Mouse (Mus musculus) left cerebral cortex, postnatal 4 days (tissue): ENCODE measurements around the gene Ccdc106. TPM values are rescaled to one million over a fixed set of nuclear protein-coding genes. Genes with fewer than 3 reads are reported as not detected.

Experiments
- total RNA-seq, 2 experiments: library from RNA; stranded (reverse); gene quantifications; 2 replicates each; pipeline ENCODE4 v1.2.3; 2021

The Ccdc106 gene
- total RNA-seq, 2 experiments from 2014 or later = 50.4 to 61.6 TPM

Other genes starting within 250 kb of the Ccdc106 start
- not detected for gene Fam71e2, start 249.3 kb upstream of the Ccdc106 start, total RNA-seq
- gene Il11, start 237.7 kb upstream of the Ccdc106 start, total RNA-seq = 1 to 10 TPM in 1 of 2 experiments, under 1 TPM in 1; 0.82 to 1.2 TPM
- gene Tmem190, start 237.6 kb upstream of the Ccdc106 start, total RNA-seq = not detected
- gene Tmem238, start 230.9 kb upstream of the Ccdc106 start, total RNA-seq = 1 to 10 TPM; 5.5 to 6.0 TPM
- 100 to 1,000 TPM; 603 to 645 TPM for gene Rpl28, start 227.7 kb upstream of the Ccdc106 start, total RNA-seq
- gene Ube2s, start 208.0 kb upstream of the Ccdc106 start, total RNA-seq = 100 to 1,000 TPM; 176 to 203 TPM
- gene Shisa7, start 175.9 kb upstream of the Ccdc106 start, total RNA-seq = 100 to 1,000 TPM; 112 to 126 TPM
- 1 to 10 TPM; 1.2 to 1.9 TPM for gene Isoc2b, start 150.3 kb upstream of the Ccdc106 start, total RNA-seq
- gene Isoc2a, start 143.4 kb upstream of the Ccdc106 start, total RNA-seq = 1 to 10 TPM; 6.2 to 6.5 TPM
- under 1 TPM; 0.50 to 0.74 TPM for gene Gm36210, start 114.0 kb upstream of the Ccdc106 start, total RNA-seq
- 10 to 100 TPM; 21.1 to 21.4 TPM for gene Zfp628, start 105.3 kb upstream of the Ccdc106 start, total RNA-seq
- 10 to 100 TPM; 50.8 to 51.5 TPM for gene Nat14, start 98.5 kb upstream of the Ccdc106 start, total RNA-seq
- gene Ssc5d, start 94.8 kb upstream of the Ccdc106 start, total RNA-seq = 1 to 10 TPM; 3.1 to 3.6 TPM
- gene Sbk2, start 56.1 kb upstream of the Ccdc106 start, total RNA-seq = not detected
- gene Sbk3, start 49.4 kb upstream of the Ccdc106 start, total RNA-seq = 1 to 10 TPM; 1.4 to 1.5 TPM
- 10 to 100 TPM; 58.7 to 61.7 TPM for gene Zfp579, start 24.4 kb upstream of the Ccdc106 start, total RNA-seq
- gene Zfp524, start 6.1 kb upstream of the Ccdc106 start, total RNA-seq = 1 to 10 TPM; 3.9 to 5.0 TPM
- gene Fiz1, start 5.9 kb upstream of the Ccdc106 start, total RNA-seq = 10 to 100 TPM; 28.0 to 31.4 TPM
- gene Gm44973, start 5.1 kb upstream of the Ccdc106 start, total RNA-seq = not detected
- 10 to 100 TPM; 43.8 to 45.9 TPM for gene Zfp865, start 177 bp upstream of the Ccdc106 start, total RNA-seq
- not detected for gene 4632433K11Rik, start 13.6 kb downstream of the Ccdc106 start, total RNA-seq
- gene Zfp784, start 17.9 kb downstream of the Ccdc106 start, total RNA-seq = 1 to 10 TPM; 5.2 to 5.6 TPM
- 10 to 100 TPM; 65.0 to 65.4 TPM for gene Zfp580, start 31.0 kb downstream of the Ccdc106 start, total RNA-seq
- 100 to 1,000 TPM; 222 to 229 TPM for gene U2af2, start 41.6 kb downstream of the Ccdc106 start, total RNA-seq
- gene Epn1, start 59.7 kb downstream of the Ccdc106 start, total RNA-seq = 100 to 1,000 TPM; 301 to 316 TPM
- gene Rfpl4, start 96.4 kb downstream of the Ccdc106 start, total RNA-seq = not detected
- gene Rasl2-9, start 105.4 kb downstream of the Ccdc106 start, total RNA-seq = not detected
- gene Vmn1r55, start 129.1 kb downstream of the Ccdc106 start, total RNA-seq = not detected
- not detected for gene Vmn1r56, start 176.2 kb downstream of the Ccdc106 start, total RNA-seq
- not detected for gene Vmn1r57, start 197.9 kb downstream of the Ccdc106 start, total RNA-seq